Mouse (Mus musculus) G1E (cell line): ENCODE data around the gene Cox6b1.

Experiments
- CTCF ChIP-seq: IDR thresholded peaks from 2 replicates; pipeline ENCODE4 v1.5.1; 2012; ENCODE audit warnings: low read depth, low read length, inconsistent platforms, mixed read lengths
- GATA1 ChIP-seq: IDR thresholded peaks from 2 replicates; pipeline ENCODE4 v1.6.1; 2012; ENCODE audit warnings: borderline replicate concordance, low read length, inconsistent platforms, mixed read lengths
- GATA2 ChIP-seq: IDR thresholded peaks from 2 replicates; pipeline ENCODE4 v1.6.1; 2012; ENCODE audit warnings: low read depth, low read length, inconsistent platforms, borderline replicate concordance
- POLR2AphosphoS5 ChIP-seq: IDR thresholded peaks from 2 replicates; pipeline ENCODE4 v1.6.1; 2012; ENCODE audit warnings: low read depth, low read length, inconsistent platforms; ENCODE audit not compliant: insufficient replicate concordance
- TAL1 ChIP-seq: conservative IDR thresholded peaks from 2 replicates; pipeline ENCODE4 v1.6.1; 2012; ENCODE audit warnings: low read depth, low read length, inconsistent platforms, mixed read lengths

- no peak for TF ChIP-seq GATA1
- TF ChIP-seq CTCF = no peak
- no peak for TF ChIP-seq TAL1
- TF ChIP-seq POLR2AphosphoS5 = no peak
- no peak for TF ChIP-seq GATA2
These were observed 34.4 kb downstream of the Cox6b1 start for GRCm38 (mm10) chr7:30591605-30591951.
